Comparison of ENCODE assay signal across 8 mouse cellular contexts in the genomic region with DNA sequence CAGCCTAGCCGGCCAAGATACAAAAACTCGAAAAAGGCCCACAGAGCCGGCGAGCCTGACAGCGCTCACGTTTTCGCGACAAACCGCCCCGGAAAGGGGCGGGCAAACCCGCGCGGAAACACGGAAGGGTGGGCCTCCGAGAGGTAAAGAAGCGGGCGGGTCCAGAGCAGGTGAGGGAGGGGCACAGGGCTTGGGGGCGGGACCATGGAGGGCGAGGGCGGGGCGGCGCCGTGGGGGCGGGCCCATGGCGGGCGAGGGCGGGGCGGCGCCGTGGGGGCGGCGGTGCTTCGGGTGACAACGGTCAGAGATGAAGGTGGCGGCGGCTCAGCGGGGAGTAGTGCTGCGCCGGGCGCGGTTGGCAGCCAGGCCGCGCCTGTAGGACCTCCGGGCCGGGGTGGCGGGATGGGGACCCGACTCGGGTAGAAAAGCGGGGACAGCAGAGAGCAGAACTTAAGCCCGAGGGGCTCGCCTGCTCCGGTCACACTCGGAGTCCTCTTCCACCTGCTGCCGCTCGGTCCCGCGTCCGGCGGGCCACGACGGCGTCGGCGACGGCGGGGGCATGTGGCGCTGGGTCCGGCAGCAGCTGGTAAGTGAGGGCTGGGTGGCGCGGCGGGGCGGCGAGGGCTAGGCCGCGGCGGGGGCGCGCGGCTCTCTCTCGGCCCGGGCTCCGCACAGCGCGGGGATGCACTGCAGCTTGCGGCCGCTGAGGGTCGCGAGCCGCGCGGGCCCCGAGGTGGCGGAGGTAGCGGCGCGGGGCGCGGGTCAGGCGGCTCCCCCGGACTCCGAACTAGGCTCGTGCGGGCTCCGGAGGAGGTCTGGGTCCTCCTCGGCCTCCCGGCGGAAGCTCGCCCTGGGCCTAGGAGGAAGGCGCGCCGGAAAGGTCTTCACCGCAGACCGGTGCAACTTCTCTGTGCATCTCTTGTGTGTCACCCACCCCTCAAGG. TPM values are rescaled to one million over a fixed set of nuclear protein-coding genes. Genes with fewer than 3 reads are reported as not detected.
DNase-seq lines count a peak whose midpoint lies in the region; ATAC-seq and TF ChIP-seq lines count a peak whose summit lies in the region.

A gene (plus strand): TSS at position 282 of the 943 bp plus-strand sequence.

- no peaks in the 10 kb centered on the region for H3K27me3 ChIP-seq in MEL (ENCODE audit: control insufficient read depth in 1 of 2, insufficient read depth in 2 of 2, low read length in 2 of 2)
- H3K27me3 ChIP-seq in forebrain, postnatal 0 days (ENCODE audit: insufficient read depth, low read length): no peaks in the 10 kb centered on the region
- no peaks in the 10 kb centered on the region for H3K27me3 ChIP-seq in lung, postnatal 0 days (replicated peaks; ENCODE audit: insufficient read depth, low read length)

- under 1% methylated on average over 96 of the region's 114 CpGs for WGBS in forebrain, postnatal 0 days
- WGBS in lung, postnatal 0 days: under 1% methylated on average over 60 of the region's 114 CpGs

- peak; percentile 74 to 77; a peak in 3 of 4 replicates for TF ChIP-seq POLR2A in MEL (IDR thresholded peaks at IDR 0.05; ENCODE audit: control insufficient read depth in 1 of 2, insufficient read depth in 1 of 2, low read depth in 1 of 2, low read length in 2 of 2, poor library complexity in 1 of 2)

- peak within 1 kb of the TSS; percentile 75 for H3K27ac ChIP-seq in MEL (ENCODE audit: control insufficient read depth, low read depth, low read length)
- peak within 1 kb of the TSS; percentile 93 for H3K27ac ChIP-seq in forebrain, postnatal 0 days (ENCODE audit: low read depth, low read length)
- H3K27ac ChIP-seq in lung, postnatal 0 days (ENCODE audit: low read length): peak within 1 kb of the TSS; percentile 96

- H3K4me1 ChIP-seq in MEL (ENCODE audit: control insufficient read depth in 1 of 2, insufficient read depth in 2 of 2, low read length in 2 of 2): peaks cover 6 to 17% of the 10 kb centered on the region in 2 experiments
- H3K4me1 ChIP-seq in forebrain, postnatal 0 days (ENCODE audit: insufficient read depth): no peaks in the 10 kb centered on the region
- H3K4me1 ChIP-seq in lung, postnatal 0 days (ENCODE audit: insufficient read depth, low read depth, low read length): no peaks in the 10 kb centered on the region

- peaks cover 32% of the 10 kb centered on the region for H3K79me2 ChIP-seq in MEL (ENCODE audit: control insufficient read depth, insufficient read depth, low read length, poor library complexity)

- peak in 1 of 3 experiments; percentile 18; a peak in 2 of 6 replicates for TF ChIP-seq CTCF in MEL (IDR thresholded peaks at IDR 0.05 in 2 of 3, conservative IDR thresholded peaks at IDR 0.05 in 1 of 3; ENCODE audit: control insufficient read depth in 1 of 3, insufficient read depth in 1 of 3, low read depth in 2 of 3, low read length in 3 of 3, poor library complexity in 1 of 3, severe bottlenecking in 1 of 3)
- peak; percentile 49 for TF ChIP-seq CTCF in forebrain, postnatal 0 days (IDR thresholded peaks at IDR 0.05; ENCODE audit: low read depth)
- TF ChIP-seq CTCF in lung, postnatal 0 days (IDR thresholded peaks at IDR 0.05): peak; percentile 50

- H3K4me2 ChIP-seq in forebrain, postnatal 0 days (ENCODE audit: low read depth): peak within 1 kb of the TSS; percentile 54
- peak within 1 kb of the TSS; percentile 75 for H3K4me2 ChIP-seq in lung, postnatal 0 days (replicated peaks; ENCODE audit: low read depth, low read length)

- TF ChIP-seq RAD21 in MEL (IDR thresholded peaks at IDR 0.05; ENCODE audit: low read depth, low read length): no peak

- peak within 1 kb of the TSS; percentile 86 to 99 for H3K4me3 ChIP-seq in MEL (ENCODE audit: control insufficient read depth in 1 of 2, insufficient read depth in 1 of 2, low read depth in 2 of 2, low read length in 2 of 2)
- H3K4me3 ChIP-seq in forebrain, postnatal 0 days (ENCODE audit: low read depth, low read length): peak within 1 kb of the TSS; percentile 79
- H3K4me3 ChIP-seq in lung, postnatal 0 days (ENCODE audit: low read depth, low read length): peak within 1 kb of the TSS; percentile 95

- TF ChIP-seq EP300 in MEL (IDR thresholded peaks at IDR 0.05; ENCODE audit: low read depth in 1 of 2, low read length in 2 of 2): peak in 1 of 2 experiments; percentile 15; a peak in 1 of 4 replicates
- no peak for TF ChIP-seq EP300 in lung, postnatal 0 days (IDR thresholded peaks at IDR 0.05)

- DNase-seq in MEL (ENCODE audit: low read depth, low spot score): peak; percentile 93
- peak; percentile 77 to 89 for DNase-seq in cerebellum, adult 18-20 months
- peak; percentile 74 for DNase-seq in forebrain, postnatal 0 days
- DNase-seq in heart, postnatal 4 days: peak; percentile 85
- peak; percentile 61 for DNase-seq in layer of hippocampus, adult 9-11 months
- peak; percentile 91 for DNase-seq in lung, postnatal 0 days (ENCODE audit: low spot score)
- peak; percentile 70 for DNase-seq in ovary, postnatal 14 days (ENCODE audit: low spot score)
- DNase-seq in thymus, postnatal 14 days: peak; percentile 93

- peak within 1 kb of the TSS; percentile 85 for H3K9ac ChIP-seq in MEL (ENCODE audit: control insufficient read depth, low read depth, low read length, poor library complexity, severe bottlenecking)
- peak within 1 kb of the TSS; percentile 95 for H3K9ac ChIP-seq in forebrain, postnatal 0 days
- peak within 1 kb of the TSS; percentile 87 for H3K9ac ChIP-seq in lung, postnatal 0 days (replicated peaks; ENCODE audit: low read depth)

- ATAC-seq in forebrain, postnatal 0 days: peak; percentile 96
- peak; percentile 94 for ATAC-seq in lung, postnatal 0 days

- H3K36me3 ChIP-seq in MEL (ENCODE audit: control insufficient read depth in 1 of 2, insufficient read depth in 2 of 2, low read length in 2 of 2): peaks cover 2 to 23% of the 10 kb centered on the region in 2 experiments; a peak in 3 of 4 replicates
- no peaks in the 10 kb centered on the region for H3K36me3 ChIP-seq in forebrain, postnatal 0 days (ENCODE audit: insufficient read depth)
- no peaks in the 10 kb centered on the region for H3K36me3 ChIP-seq in lung, postnatal 0 days (ENCODE audit: insufficient read depth, low read length)

- no peaks in the 10 kb centered on the region for H3K9me3 ChIP-seq in MEL (replicated peaks; ENCODE audit: insufficient read depth, low read length)
- no peaks in the 10 kb centered on the region for H3K9me3 ChIP-seq in forebrain, postnatal 0 days (ENCODE audit: low read length)
- no peaks in the 10 kb centered on the region for H3K9me3 ChIP-seq in lung, postnatal 0 days (ENCODE audit: low read length)

TF ChIP-seq in MEL, 35 proteins besides CTCF, POLR2A, EP300 and RAD21 (continues in another document):
- TF ChIP-seq HCFC1 (IDR thresholded peaks at IDR 0.05; ENCODE audit: low read depth, low read length) (peak; percentile 71), TAL1 (IDR thresholded peaks at IDR 0.05; ENCODE audit: low read length) (no peak), UBTF (IDR thresholded peaks at IDR 0.05; ENCODE audit: borderline replicate concordance, insufficient read depth, low read depth, low read length) (0 out of 2 replicates have a peak, but pooled peaks have one; percentile 73), ELF1 (IDR thresholded peaks at IDR 0.05; ENCODE audit: low read depth, low read length) (peak; percentile 92), POLR2AphosphoS5 (IDR thresholded peaks at IDR 0.05; ENCODE audit: borderline replicate concordance, low read depth, low read length) (no peak), MYB (IDR thresholded peaks at IDR 0.05; ENCODE audit: low read depth, low read length) (no peak; the same call in 1 of the 2 replicates), CHD2 (IDR thresholded peaks at IDR 0.05; ENCODE audit: low read length) (no peak), POLR2AphosphoS2 (IDR thresholded peaks at IDR 0.05; ENCODE audit: low read length) (peak; percentile 72; the same call in 1 of the 2 replicates), MXI1 (IDR thresholded peaks at IDR 0.05; ENCODE audit: low read depth, low read length) (peak; percentile 84), ETS1 (IDR thresholded peaks at IDR 0.05; ENCODE audit: low read depth, low read length) (peak; percentile 60; the same call in 1 of the 2 replicates), ZNF384 (IDR thresholded peaks at IDR 0.05; ENCODE audit: low read depth, low read length) (no peak), JUND (IDR thresholded peaks at IDR 0.05; ENCODE audit: low read depth, low read length) (no peak), E2F4 (IDR thresholded peaks at IDR 0.05; ENCODE audit: borderline replicate concordance, low read depth, low read length) (no peak), SIN3A (IDR thresholded peaks at IDR 0.05; ENCODE audit: low read length) (peak; percentile 76), RCOR1 (IDR thresholded peaks at IDR 0.05; ENCODE audit: low read depth, low read length) (no peak), MAFK (IDR thresholded peaks at IDR 0.05; ENCODE audit: borderline replicate concordance, low read depth, low read length) (no peak), BHLHE40 (IDR thresholded peaks at IDR 0.05; ENCODE audit: borderline replicate concordance, low read depth, low read length) (peak; percentile 99), MAX (IDR thresholded peaks at IDR 0.05; ENCODE audit: low read length) (peak; percentile 8; the same call in 1 of the 2 replicates), TBP (IDR thresholded peaks at IDR 0.05; ENCODE audit: low read depth, low read length) (peak; percentile 51), MEF2A (IDR thresholded peaks at IDR 0.05; ENCODE audit: extremely low read depth, insufficient replicate concordance, low read depth, low read length, poor library complexity, severe bottlenecking) (no peak), ZC3H11A (IDR thresholded peaks at IDR 0.05; ENCODE audit: low read depth, low read length) (no peak), USF1 (IDR thresholded peaks at IDR 0.05; ENCODE audit: low read depth, low read length) (0 out of 2 replicates have a peak, but pooled peaks have one; percentile 3), NELFE (IDR thresholded peaks at IDR 0.05; ENCODE audit: low read depth, low read length) (peak; percentile 76), GATA1 (IDR thresholded peaks at IDR 0.05; ENCODE audit: low read depth, low read length) (no peak), SMC3 (IDR thresholded peaks at IDR 0.05; ENCODE audit: low read depth, low read length) (no peak), KAT2A (conservative IDR thresholded peaks at IDR 0.05; ENCODE audit: low read depth, low read length) (no peak; the same call in 1 of the 2 replicates), MYC (IDR thresholded peaks at IDR 0.05; ENCODE audit: low read depth, low read length) (no peak)

RNA-seq across cellular contexts. Expression of the gene that starts here (rescaled TPM):
- total RNA-seq in MEL (2012; rRNA removed): 25.9 and 31.3 TPM in 2 replicates
- 10 to 100 TPM; 52.3 to 57.9 TPM for polyA plus RNA-seq in MEL (2012; ENCODE audit: insufficient read depth in 1 of 2, insufficient read length in 2 of 2, low read depth in 1 of 2, low replicate concordance in 2 of 2, missing spikeins in 1 of 2)
- 46.7 and 56.4 TPM in 2 replicates for total RNA-seq in forebrain, postnatal 0 days (2014; rRNA removed)
- 13.3 and 19.4 TPM in 2 replicates for polyA plus RNA-seq in forebrain, postnatal 0 days (2015; fragmentation: Nextera tagmentation; extraction: Ambion mirVana)
- 10 to 100 TPM; 32.1 to 38.4 TPM for total RNA-seq in heart, postnatal 4 days (2021)
- 18.0 and 20.4 TPM in 2 replicates for polyA plus RNA-seq in lung, postnatal 0 days (2015; fragmentation: Nextera tagmentation; extraction: Ambion mirVana)

Comparison
In these comparisons a context has a peak if more than half of its experiments do, and no peak if none do; other contexts are left out.
1. Peak in every context shown above with its lines: DNase-seq, ATAC-seq, H3K4me3 ChIP-seq and H3K27ac ChIP-seq.